Mouse (Mus musculus): Measurements from ENCODE around the gene Zfp202. TPM values are rescaled to one million over a fixed set of nuclear protein-coding genes. Genes with fewer than 3 reads are reported as not detected.

Zfp202 gene
- polyA plus RNA-seq (2012; rRNA removed) = 0.75 and 0.88 TPM in 2 replicates

GRCm38 (mm10) chr9:40192098-40193038 is at the start of gene Zfp202:
Gene Zfp202 (plus strand): TSS chr9:40192316.

DNA sequence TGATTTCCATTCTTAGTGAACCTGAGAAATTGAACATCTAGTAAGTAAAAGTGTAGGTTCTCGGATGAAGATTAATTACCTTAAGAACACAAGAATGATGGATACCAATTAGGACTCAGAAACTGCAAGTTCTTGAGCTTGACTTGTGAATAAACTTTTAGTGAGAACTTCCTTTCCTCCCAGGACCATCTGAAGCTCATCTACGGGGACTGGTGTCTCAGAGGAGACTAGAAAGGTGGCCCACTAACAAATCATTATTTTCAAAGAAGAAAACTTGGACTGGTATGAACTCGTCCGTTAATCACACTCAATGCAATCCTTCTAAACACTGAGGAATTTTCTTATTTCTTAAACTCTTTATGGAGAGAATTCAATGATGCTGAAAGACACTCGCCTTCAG is 11.5 kb upstream of the Zfp202 start, which contains the start of gene Olfr986:
Gene Olfr986, plus strand, starts transcription at position 301 of the 400 bp plus-strand sequence.

Other genes with a start within 250 kb of the Zfp202 start
- not detected in 2 replicates for gene Olfr975, start 240.3 kb upstream of the Zfp202 start, polyA plus RNA-seq (2012; rRNA removed)
- not detected in 2 replicates for gene Olfr976, start 231.2 kb upstream of the Zfp202 start, polyA plus RNA-seq (2012; rRNA removed)
- not detected in 2 replicates for gene Olfr978, start 200.2 kb upstream of the Zfp202 start, polyA plus RNA-seq (2012; rRNA removed)
- not detected in 2 replicates for gene Olfr979, start 188.9 kb upstream of the Zfp202 start, polyA plus RNA-seq (2012; rRNA removed)
- gene Olfr980, start 182.7 kb upstream of the Zfp202 start, polyA plus RNA-seq (2012; rRNA removed) = not detected in 2 replicates
- gene Olfr981, start 170.9 kb upstream of the Zfp202 start, polyA plus RNA-seq (2012; rRNA removed) = not detected in 2 replicates
- not detected in 2 replicates for gene Olfr982, start 118.5 kb upstream of the Zfp202 start, polyA plus RNA-seq (2012; rRNA removed)
- gene Olfr983, start 98.7 kb upstream of the Zfp202 start, polyA plus RNA-seq (2012; rRNA removed) = not detected in 2 replicates
- gene Olfr984, start 78.1 kb upstream of the Zfp202 start, polyA plus RNA-seq (2012; rRNA removed) = not detected in 2 replicates
- gene Olfr985, start 62.1 kb upstream of the Zfp202 start, polyA plus RNA-seq (2012; rRNA removed) = not detected in 2 replicates
- gene Tmem225, start 44.2 kb upstream of the Zfp202 start, polyA plus RNA-seq (2012; rRNA removed) = not detected in 2 replicates
- not detected in 2 replicates for gene Olfr986, start 11.4 kb upstream of the Zfp202 start, polyA plus RNA-seq (2012; rRNA removed)
- 0.07 TPM in 2 replicates for gene Scn3b, start 76.9 kb downstream of the Zfp202 start, polyA plus RNA-seq (2012; rRNA removed)

All from liver, embryonic 18 days (tissue).